Mouse (Mus musculus) liver (tissue): ENCODE data around the gene Mgat4a.
"Not testable (repeated sequence)": the region's sequence is repeated elsewhere in the genome, so short reads cannot be mapped to it uniquely, and the experiment has no call there.

Experiments
- DNase-seq: peaks from one replicate; pipeline ENCODE4 v3.0.0-alpha.2; 2020; ENCODE audit warnings: mixed read lengths

The Mgat4a gene

GRCm38 (mm10) chr1:37531654-37532532 lies 8.9 kb downstream of the Mgat4a start:
- no peak for DNase-seq

GRCm38 (mm10) chr1:37530061-37530460 lies 10.8 kb downstream of the Mgat4a start:
- no peak for DNase-seq

- no peak for DNase-seq
Measured at GRCm38 (mm10) chr1:37526257-37526656, 14.6 kb downstream of the Mgat4a start.

GRCm38 (mm10) chr1:37524669-37525068 lies 16.1 kb downstream of the Mgat4a start:
- no peak for DNase-seq

- DNase-seq = not testable (repeated sequence)
Measured at GRCm38 (mm10) chr1:37524122-37524521, 16.7 kb downstream of the Mgat4a start.

- not testable (repeated sequence) for DNase-seq
Measured at GRCm38 (mm10) chr1:37523548-37523947, 17.3 kb downstream of the Mgat4a start.

- DNase-seq = no peak
Measured at GRCm38 (mm10) chr1:37522101-37522500, 18.7 kb downstream of the Mgat4a start.

- no peak for DNase-seq
Measured at GRCm38 (mm10) chr1:37518791-37519190, 22.0 kb downstream of the Mgat4a start.

GRCm38 (mm10) chr1:37518124-37518720 lies 22.6 kb downstream of the Mgat4a start:
- no peak for DNase-seq

- no peak for DNase-seq
Measured at GRCm38 (mm10) chr1:37512961-37513431, 27.8 kb downstream of the Mgat4a start.

GRCm38 (mm10) chr1:37512109-37512640 lies 28.6 kb downstream of the Mgat4a start:
- DNase-seq = no peak

GRCm38 (mm10) chr1:37510193-37510592 lies 30.6 kb downstream of the Mgat4a start:
- DNase-seq = no peak

GRCm38 (mm10) chr1:37509437-37509836 lies 31.4 kb downstream of the Mgat4a start:
- DNase-seq = no peak

- no peak for DNase-seq
Measured at GRCm38 (mm10) chr1:37505348-37505730, 35.5 kb downstream of the Mgat4a start.

GRCm38 (mm10) chr1:37504716-37505347 lies 36.0 kb downstream of the Mgat4a start:
- DNase-seq = no peak

- no peak for DNase-seq
Measured at GRCm38 (mm10) chr1:37503656-37504055, 37.2 kb downstream of the Mgat4a start.

GRCm38 (mm10) chr1:37502354-37502753 lies 38.5 kb downstream of the Mgat4a start:
- no peak for DNase-seq

- no peak for DNase-seq
Measured at GRCm38 (mm10) chr1:37500723-37501122, 40.1 kb downstream of the Mgat4a start.

GRCm38 (mm10) chr1:37499395-37499794 lies 41.4 kb downstream of the Mgat4a start:
- DNase-seq = not testable (repeated sequence)

- DNase-seq = no peak
Measured at GRCm38 (mm10) chr1:37498911-37499310, 41.9 kb downstream of the Mgat4a start.

GRCm38 (mm10) chr1:37496591-37497280 lies 44.1 kb downstream of the Mgat4a start:
- no peak for DNase-seq

- no peak for DNase-seq
Measured at GRCm38 (mm10) chr1:37495698-37496321, 45.0 kb downstream of the Mgat4a start.
